Mouse (Mus musculus) stomach, postnatal 0 days (tissue): ENCODE data around the gene Erbb4.

Experiments
- CTCF ChIP-seq: IDR thresholded peaks from 2 replicates; pipeline ENCODE4 v1.5.1; 2016; ENCODE audit warnings: antibody characterized with exemption, low read depth, mild to moderate bottlenecking, moderate library complexity
- EP300 ChIP-seq: optimal IDR thresholded peaks from 2 replicates; pipeline ENCODE3; 2016; ENCODE audit warnings: antibody characterized with exemption

DNA sequence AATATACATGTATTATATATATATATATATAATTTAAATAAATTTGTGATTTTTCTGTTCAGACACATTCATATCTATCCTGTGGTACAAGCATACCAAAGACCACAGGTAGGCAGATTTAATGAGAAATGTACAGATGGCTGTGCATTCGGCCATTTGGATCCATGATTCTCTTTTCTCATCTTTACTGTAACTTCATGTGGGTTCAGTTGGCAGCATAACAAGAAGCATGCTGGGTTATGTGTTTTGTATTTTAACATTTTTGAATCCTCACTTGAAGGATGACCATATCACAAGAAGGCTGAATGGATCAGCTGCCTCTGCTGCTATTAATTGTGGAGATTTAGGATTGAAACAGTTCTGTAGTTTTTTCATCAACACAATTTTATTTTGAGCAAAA is 656.6 kb downstream of the Erbb4 start:
- no peak for TF ChIP-seq CTCF
- TF ChIP-seq EP300: no peak
